Mouse (Mus musculus) heart, adult 8-10 months (tissue): Measurements from ENCODE around the gene Psors1c2. TPM values are rescaled to one million over a fixed set of nuclear protein-coding genes. Genes with fewer than 3 reads are reported as not detected.

Source experiments
- DNase-seq: peaks from one replicate; pipeline ENCODE4 v3.0.0; 2022; ENCODE audit warnings: low spot score
- total RNA-seq, 4 experiments: library from RNA; stranded (reverse); gene quantifications; 2 replicates each; pipeline ENCODE4 v1.2.4; 2022

The Psors1c2 gene
- total RNA-seq, 4 experiments from 2014 or later: not detected

GRCm38 (mm10) chr17:35516652-35517500 lies 16.1 kb upstream of the Psors1c2 start, which contains the start of the genes Tcf19 and Cchcr1:
Tcf19 (minus strand) TSS chr17:35516824.
Cchcr1 (plus strand) TSS chr17:35517100.
- peak; percentile 96 for DNase-seq

GRCm38 (mm10) chr17:35517526-35517925 lies 15.5 kb upstream of the Psors1c2 start:
- no peak for DNase-seq

- no peak for DNase-seq
Measured at GRCm38 (mm10) chr17:35524354-35524753, 8.6 kb upstream of the Psors1c2 start.

- DNase-seq: no peak
Measured at GRCm38 (mm10) chr17:35526644-35527043, 6.4 kb upstream of the Psors1c2 start.

GRCm38 (mm10) chr17:35532360-35532759 lies 641 bp upstream of the Psors1c2 start:
- no peak for DNase-seq

GRCm38 (mm10) chr17:35534343-35534742 lies 1.3 kb downstream of the Psors1c2 start:
- peak; percentile 67 for DNase-seq

- no peak for DNase-seq
Measured at GRCm38 (mm10) chr17:35537421-35537820, 4.4 kb downstream of the Psors1c2 start.

GRCm38 (mm10) chr17:35538476-35538875 lies 5.5 kb downstream of the Psors1c2 start:
- DNase-seq: no peak

GRCm38 (mm10) chr17:35539540-35539939 lies 6.5 kb downstream of the Psors1c2 start:
- DNase-seq: no peak

GRCm38 (mm10) chr17:35542761-35543411 lies 9.9 kb downstream of the Psors1c2 start:
- DNase-seq: no peak

GRCm38 (mm10) chr17:35543412-35543861 lies 10.4 kb downstream of the Psors1c2 start:
- no peak for DNase-seq

GRCm38 (mm10) chr17:35544001-35544400 lies 11.0 kb downstream of the Psors1c2 start:
- no peak for DNase-seq

- DNase-seq: peak; percentile 23
Measured at GRCm38 (mm10) chr17:35544680-35545079, 11.7 kb downstream of the Psors1c2 start.

- DNase-seq: no peak
Measured at GRCm38 (mm10) chr17:35547465-35547864, 14.5 kb downstream of the Psors1c2 start.

- DNase-seq: no peak
Measured at GRCm38 (mm10) chr17:35548636-35549035, 15.6 kb downstream of the Psors1c2 start.

GRCm38 (mm10) chr17:35549437-35550142 lies 16.6 kb downstream of the Psors1c2 start:
- DNase-seq: peak; percentile 79

- no peak for DNase-seq
Measured at GRCm38 (mm10) chr17:35550143-35550494, 17.1 kb downstream of the Psors1c2 start.

GRCm38 (mm10) chr17:35550871-35551270 lies 17.9 kb downstream of the Psors1c2 start:
- DNase-seq: no peak

- no peak for DNase-seq
Measured at GRCm38 (mm10) chr17:35551881-35552414, 18.9 kb downstream of the Psors1c2 start, which contains the start of gene Cdsn. Cdsn (plus strand) TSS chr17:35552128.

GRCm38 (mm10) chr17:35554321-35554720 lies 21.3 kb downstream of the Psors1c2 start:
- DNase-seq: no peak

- no peak for DNase-seq
Measured at GRCm38 (mm10) chr17:35554761-35555397, 21.9 kb downstream of the Psors1c2 start.
